Mouse (Mus musculus): ENCODE results near the gene Pou4f2. TPM values are rescaled to one million over a fixed set of nuclear protein-coding genes. Genes with fewer than 3 reads are reported as not detected.

Pou4f2 gene
- total and polyA plus RNA-seq, 2 experiments from 2014 or later = 3.3 to 7.8 TPM

DNA sequence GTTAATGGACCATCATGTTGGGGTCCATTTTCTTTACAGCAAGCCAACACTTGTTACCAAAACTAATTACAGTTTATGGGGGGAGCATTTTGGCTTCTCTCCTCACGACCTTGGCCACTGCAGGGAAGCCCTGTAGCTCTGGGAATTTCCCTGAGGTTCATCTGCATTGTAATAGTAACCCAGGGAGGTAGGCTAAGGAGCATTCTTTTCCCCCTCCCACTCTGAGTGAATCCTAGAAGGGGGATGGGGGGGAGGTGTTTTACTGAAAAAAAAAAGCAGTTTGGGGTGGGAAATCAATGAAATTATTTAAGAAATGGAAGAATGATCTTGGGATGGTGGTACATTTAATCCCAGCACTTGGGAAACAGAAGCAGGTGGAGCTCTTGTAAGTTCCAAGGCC lies 12.5 kb downstream of the Pou4f2 start:
- DNase-seq (ENCODE audit: low spot score) (no peak), ATAC-seq (no peak)
- Histone ChIP-seq H3K27ac (no peak overlapping the region), H3K36me3 (ENCODE audit: insufficient read depth, low read length) (no peaks in the 10 kb centered on the region), H3K4me3 (ENCODE audit: low read length) (no peak overlapping the region), H3K4me1 (ENCODE audit: insufficient read depth, low read length) (peaks cover 4% of the 10 kb centered on the region; the same call in 1 of the 2 replicates), H3K27me3 (ENCODE audit: insufficient read depth, low read length) (peaks cover 36% of the 10 kb centered on the region), H3K4me2 (ENCODE audit: low read depth, low read length) (no peak overlapping the region), H3K9me3 (ENCODE audit: low read length) (no peaks in the 10 kb centered on the region), H3K9ac (replicated peaks; ENCODE audit: low read length) (no peak overlapping the region)
- no peak for TF ChIP-seq CTCF (IDR thresholded peaks at IDR 0.05; ENCODE audit: low read depth)
- 3% methylated on average over 1 of the region's 1 CpGs for WGBS

- Histone ChIP-seq H3K9me3 (ENCODE audit: low read length) (no peaks in the 10 kb centered on the region), H3K9ac (replicated peaks; ENCODE audit: low read length) (no peak overlapping the region), H3K4me2 (ENCODE audit: low read depth, low read length) (peak overlapping the region; percentile 77), H3K27ac (no peak overlapping the region), H3K4me3 (ENCODE audit: low read length) (peak overlapping the region; percentile 35), H3K4me1 (ENCODE audit: insufficient read depth, low read length) (peaks cover 4% of the 10 kb centered on the region; the same call in 1 of the 2 replicates), H3K36me3 (ENCODE audit: insufficient read depth, low read length) (no peaks in the 10 kb centered on the region), H3K27me3 (ENCODE audit: insufficient read depth, low read length) (peaks cover 14% of the 10 kb centered on the region)
- ATAC-seq = peak; percentile 81
- 0% methylated on average over 19 of the region's 19 CpGs for WGBS
- peak; percentile 42 for DNase-seq (ENCODE audit: low spot score)
- TF ChIP-seq CTCF (IDR thresholded peaks at IDR 0.05; ENCODE audit: low read depth) = peak; percentile 35
Observed at GRCm38 (mm10) chr8:78420101-78420503, 16.3 kb downstream of the Pou4f2 start.

- H3K36me3 ChIP-seq (ENCODE audit: insufficient read depth, low read length) = no peaks in the 10 kb centered on the region
- peaks cover 4% of the 10 kb centered on the region; the same call in 1 of the 2 replicates for H3K4me1 ChIP-seq (ENCODE audit: insufficient read depth, low read length)
- H3K9me3 ChIP-seq (ENCODE audit: low read length) = no peaks in the 10 kb centered on the region
- TF ChIP-seq CTCF (IDR thresholded peaks at IDR 0.05; ENCODE audit: low read depth) = peak; percentile 28; the same call in 1 of the 2 replicates
- DNase-seq (ENCODE audit: low spot score) (peak; percentile 49), ATAC-seq (no peak)
- H3K9ac ChIP-seq (replicated peaks; ENCODE audit: low read length) = no peak overlapping the region
- H3K4me2 ChIP-seq (ENCODE audit: low read depth, low read length) = peak overlapping the region; percentile 77
- WGBS = 39% methylated on average over 4 of the region's 4 CpGs
- no peak overlapping the region for H3K4me3 ChIP-seq (ENCODE audit: low read length)
- no peak overlapping the region for H3K27ac ChIP-seq
- 0 out of 2 replicates have a peak, but pooled peaks cover 6% of the 10 kb centered on the region for H3K27me3 ChIP-seq (ENCODE audit: insufficient read depth, low read length)
Observed at GRCm38 (mm10) chr8:78419272-78419671, 17.2 kb downstream of the Pou4f2 start.

DNA sequence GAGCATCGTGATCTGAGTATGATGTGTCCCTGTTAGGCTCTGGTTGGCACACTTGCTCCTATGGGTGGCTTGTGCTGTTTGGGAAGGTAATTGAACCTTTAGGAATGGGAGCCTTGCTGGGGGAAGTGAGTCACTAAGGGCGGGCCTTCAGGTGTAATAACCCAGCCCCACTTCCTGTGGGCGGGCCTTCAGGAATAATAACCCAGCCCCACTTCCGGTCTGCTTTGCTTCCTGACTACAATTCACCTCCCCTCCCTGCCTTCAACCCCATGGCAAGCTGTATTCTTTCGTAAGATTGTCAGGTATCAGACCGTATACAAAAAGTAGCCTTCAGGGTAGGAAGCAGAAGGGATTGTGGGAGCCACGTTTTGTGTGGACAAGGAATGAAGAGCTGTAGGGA lies 45.7 kb downstream of the Pou4f2 start:
- H3K4me3 ChIP-seq (ENCODE audit: low read length) = no peak overlapping the region
- H3K4me2 ChIP-seq (ENCODE audit: low read depth, low read length) = no peak overlapping the region
- H3K36me3 ChIP-seq (ENCODE audit: insufficient read depth, low read length) = no peaks in the 10 kb centered on the region
- no peak for TF ChIP-seq CTCF (IDR thresholded peaks at IDR 0.05; ENCODE audit: low read depth)
- H3K9me3 ChIP-seq (ENCODE audit: low read length) = no peaks in the 10 kb centered on the region
- no peak overlapping the region for H3K27ac ChIP-seq
- no peaks in the 10 kb centered on the region for H3K27me3 ChIP-seq (ENCODE audit: insufficient read depth, low read length)
- DNase-seq (ENCODE audit: low spot score) (no peak), ATAC-seq (no peak)
- WGBS = 87% methylated on average over 7 of the region's 7 CpGs
- H3K9ac ChIP-seq (replicated peaks; ENCODE audit: low read length) = no peak overlapping the region
- H3K4me1 ChIP-seq (ENCODE audit: insufficient read depth, low read length) = no peaks in the 10 kb centered on the region

Other genes starting within 250 kb of the Pou4f2 start
- gene Ttc29, start 223.3 kb downstream of the Pou4f2 start, total RNA-seq (2014; rRNA removed) = 0.72 and 0.84 TPM in 2 replicates
- 0.69 and 0.87 TPM in 2 replicates for gene Ttc29, start 223.3 kb downstream of the Pou4f2 start, polyA plus RNA-seq (2015; fragmentation: Nextera tagmentation; extraction: Ambion mirVana)
- 64.6 and 71.3 TPM in 2 replicates for gene Rbmxl1, start 72.3 kb upstream of the Pou4f2 start, total RNA-seq (2014; rRNA removed)
- gene Rbmxl1, start 72.3 kb upstream of the Pou4f2 start, polyA plus RNA-seq (2015; fragmentation: Nextera tagmentation; extraction: Ambion mirVana) = 139 and 144 TPM in 2 replicates
- 6.9 and 10.5 TPM in 2 replicates for gene Slc10a7, start 72.7 kb upstream of the Pou4f2 start, total RNA-seq (2014; rRNA removed)
- gene Slc10a7, start 72.7 kb upstream of the Pou4f2 start, polyA plus RNA-seq (2015; fragmentation: Nextera tagmentation; extraction: Ambion mirVana) = 6.9 and 7.3 TPM in 2 replicates